Mouse (Mus musculus): ENCODE results near the gene Grxcr1. TPM values are rescaled to one million over a fixed set of nuclear protein-coding genes. Genes with fewer than 3 reads are reported as not detected.

Grxcr1 gene
- polyA plus RNA-seq, 1 experiment from 2014 or later: not detected

GRCm38 (mm10) chr5:68165954-68166353 is 134.3 kb downstream of the Grxcr1 start:
- no peaks in the 10 kb centered on the region for H3K27me3 ChIP-seq (ENCODE audit: control insufficient read depth, insufficient read depth, low read depth, low read length)
- H3K27ac ChIP-seq (ENCODE audit: low read length): no peak overlapping the region
- H3K4me1 ChIP-seq (ENCODE audit: control insufficient read depth, low read depth, low read length): no peaks in the 10 kb centered on the region
- no peak overlapping the region for H3K4me3 ChIP-seq (ENCODE audit: low read depth, low read length)
- WGBS (ENCODE audit: insufficient replicate concordance): 27% methylated on average over 7 of the region's 7 CpGs
- no peak for ATAC-seq (ENCODE audit: low read depth)
- H3K9ac ChIP-seq (ENCODE audit: low read depth, low read length): no peak overlapping the region
- no peaks in the 10 kb centered on the region for H3K9me3 ChIP-seq (replicated peaks; ENCODE audit: control insufficient read depth, low read length)
- H3K36me3 ChIP-seq (ENCODE audit: control insufficient read depth, insufficient read depth): no peaks in the 10 kb centered on the region
- no peak overlapping the region for H3K4me2 ChIP-seq (ENCODE audit: low read depth, low read length)

Other genes with a start within 250 kb of the Grxcr1 start
- gene Atp8a1, start 184.4 kb upstream of the Grxcr1 start, polyA plus RNA-seq (2015; fragmentation: Nextera tagmentation; extraction: Ambion mirVana): 40.9 and 48.4 TPM in 2 replicates
- gene Gm5108, start 90.2 kb upstream of the Grxcr1 start, polyA plus RNA-seq (2015; fragmentation: Nextera tagmentation; extraction: Ambion mirVana): not detected in 2 replicates
- gene Gm21905, start 85.4 kb upstream of the Grxcr1 start, polyA plus RNA-seq (2015; fragmentation: Nextera tagmentation; extraction: Ambion mirVana): not detected in 2 replicates

Data from liver, embryonic 16.5 days (tissue).